Mouse (Mus musculus): ENCODE data around the gene Kcnip4.

Gene Kcnip4

DNA sequence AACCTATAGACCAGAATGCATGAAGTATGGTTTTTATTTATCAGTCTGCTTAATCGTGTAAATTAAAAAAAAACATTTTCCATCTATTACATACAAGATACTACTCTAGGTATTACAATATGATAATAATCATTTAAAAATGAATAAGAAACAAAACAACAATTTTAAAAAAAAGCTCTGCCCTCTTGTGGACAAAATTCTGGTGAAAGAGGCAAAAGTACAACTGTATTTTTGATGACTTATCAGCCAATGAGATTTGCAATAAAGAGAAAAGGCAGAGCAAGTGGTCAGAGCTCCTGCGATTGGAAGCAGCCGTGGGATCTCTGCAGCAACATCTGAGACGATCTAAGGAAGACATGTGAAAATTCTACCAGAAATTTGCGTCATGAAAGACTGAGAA is 172.6 kb downstream of the Kcnip4 start:
- CTCF ChIA-PET = no interaction called here

DNA sequence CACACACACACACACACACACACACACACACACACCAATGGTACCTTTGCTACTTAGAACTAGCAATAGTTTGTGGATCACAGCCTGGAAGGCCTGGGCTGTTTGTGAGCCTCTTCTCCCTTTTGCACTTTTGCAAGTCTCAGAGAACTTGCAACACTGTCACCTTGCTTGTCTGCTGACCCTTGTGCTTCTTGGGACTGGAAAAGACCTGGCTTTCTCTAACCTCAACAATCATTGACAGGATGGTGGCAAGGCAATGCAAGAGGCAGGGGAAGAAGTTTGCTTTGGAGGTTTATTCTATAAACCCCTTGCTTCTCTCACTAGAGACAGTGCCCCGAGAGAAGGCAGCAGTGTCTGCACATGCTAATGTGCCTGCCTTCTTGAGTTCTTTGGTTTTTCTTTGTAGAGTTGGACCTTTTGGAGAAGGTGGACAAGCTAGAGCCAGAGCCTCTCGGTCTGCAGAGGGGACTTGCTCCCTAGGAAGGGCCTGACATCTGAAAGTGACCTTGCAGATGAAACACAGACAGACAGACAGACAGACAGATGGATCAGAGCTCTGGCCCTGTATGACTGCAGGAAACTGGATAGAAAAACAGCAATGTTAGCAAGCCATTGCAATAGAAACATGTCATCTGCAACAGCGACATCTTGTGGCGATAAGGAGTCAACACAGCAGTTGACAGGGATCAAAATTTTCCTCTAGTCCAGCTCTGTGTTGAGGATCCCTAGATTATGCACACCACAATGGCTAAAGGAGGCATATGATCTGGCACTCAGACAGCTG is 174.4 kb downstream of the Kcnip4 start:
- CTCF ChIA-PET = no interaction called here

DNA sequence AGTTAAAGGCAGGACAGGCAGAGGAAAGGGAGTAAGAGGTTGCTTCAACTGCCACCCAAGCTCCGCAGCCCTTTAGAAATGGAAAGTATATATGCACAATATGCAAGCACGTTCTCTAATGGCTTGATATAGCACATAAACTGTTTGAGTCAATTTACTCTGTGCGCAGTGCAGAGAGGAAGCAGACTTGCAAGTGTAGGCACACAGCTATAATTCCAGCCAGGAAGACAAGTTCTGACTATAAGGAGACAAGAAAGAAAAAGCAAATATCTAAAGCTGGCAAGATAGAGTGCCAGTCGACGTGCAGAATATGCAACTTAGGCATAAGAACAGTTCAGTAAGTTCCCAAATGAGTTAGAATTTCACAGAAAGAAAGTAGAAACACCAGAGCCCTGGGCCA is 175.2 kb downstream of the Kcnip4 start:
- CTCF ChIA-PET = no interaction called here

DNA sequence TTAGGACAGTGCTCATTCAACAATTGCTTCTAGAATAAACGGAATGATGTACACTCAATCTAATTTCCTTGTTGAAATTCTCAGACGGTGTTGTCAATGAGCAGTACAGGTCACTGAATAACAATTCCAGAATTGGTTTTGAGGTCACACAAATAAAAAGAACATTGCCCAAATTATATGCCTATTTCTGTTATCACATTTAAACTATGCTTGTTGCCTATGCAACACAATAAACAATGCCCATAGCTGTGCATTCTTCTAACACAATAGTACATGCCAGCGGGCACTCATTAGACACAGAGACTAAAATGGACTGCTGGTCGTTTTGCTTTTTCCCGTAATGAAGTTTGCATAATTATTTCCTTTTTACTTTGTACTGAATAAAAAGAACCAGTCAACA is 176.2 kb downstream of the Kcnip4 start:
- CTCF ChIA-PET = no interaction called here

DNA sequence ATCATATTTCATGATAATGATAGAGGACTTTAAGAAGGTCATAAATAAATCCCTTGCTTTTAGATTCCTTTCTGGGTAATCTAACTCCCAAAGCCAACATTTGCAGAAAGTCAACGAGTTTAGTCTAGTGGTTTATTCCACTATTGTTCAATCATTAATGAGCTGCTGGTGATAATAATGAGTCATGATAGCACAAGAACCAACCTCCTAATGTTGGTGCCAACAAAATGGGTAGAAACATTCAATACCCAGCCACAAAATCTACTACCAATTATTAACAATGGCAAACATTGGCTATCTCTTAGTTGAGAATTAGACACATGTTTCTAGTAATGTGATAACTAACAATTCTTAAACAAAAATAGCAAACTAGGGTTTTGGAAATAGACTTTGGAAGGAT is 180.1 kb downstream of the Kcnip4 start:
- CTCF ChIA-PET = no interaction called here

DNA sequence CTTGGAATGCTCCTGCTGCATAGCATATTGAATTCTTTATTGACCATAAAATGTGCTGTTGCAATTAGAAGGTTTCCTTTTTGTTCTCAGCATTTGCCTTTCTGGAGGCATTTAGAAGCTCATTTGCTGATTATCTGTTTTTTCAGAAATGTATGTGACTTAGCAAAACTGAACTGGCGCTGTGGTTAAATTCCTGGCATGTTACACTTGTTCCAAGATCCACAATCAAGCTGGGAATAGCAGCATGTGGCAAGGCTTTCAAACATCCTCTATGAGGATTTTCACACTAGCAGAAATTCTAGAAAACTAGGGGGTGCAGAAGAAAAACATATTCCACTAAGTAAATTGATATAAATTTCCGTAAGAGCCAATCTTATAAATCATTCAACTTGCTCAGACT is 187.5 kb downstream of the Kcnip4 start:
- CTCF ChIA-PET = no interaction called here

DNA sequence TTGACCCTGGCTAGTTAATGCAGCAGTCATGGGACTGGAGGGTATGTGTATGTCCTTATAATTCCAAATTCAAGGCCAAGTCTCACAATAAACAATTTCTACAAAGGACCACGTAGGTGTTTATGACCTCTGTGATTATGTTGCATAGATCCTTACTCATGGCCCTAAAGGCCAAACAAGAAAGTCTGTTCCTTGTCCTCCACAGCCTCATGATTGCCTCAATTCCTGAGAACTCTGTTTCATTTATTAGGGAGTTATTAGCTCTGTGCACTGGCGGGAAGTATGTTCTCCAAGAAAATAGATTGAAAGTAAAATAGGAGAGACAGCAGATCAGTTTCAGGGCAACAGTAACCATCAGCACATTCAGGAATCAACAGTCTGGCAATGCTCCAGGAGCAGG is 191.6 kb downstream of the Kcnip4 start:
- CTCF ChIA-PET = no interaction called here

DNA sequence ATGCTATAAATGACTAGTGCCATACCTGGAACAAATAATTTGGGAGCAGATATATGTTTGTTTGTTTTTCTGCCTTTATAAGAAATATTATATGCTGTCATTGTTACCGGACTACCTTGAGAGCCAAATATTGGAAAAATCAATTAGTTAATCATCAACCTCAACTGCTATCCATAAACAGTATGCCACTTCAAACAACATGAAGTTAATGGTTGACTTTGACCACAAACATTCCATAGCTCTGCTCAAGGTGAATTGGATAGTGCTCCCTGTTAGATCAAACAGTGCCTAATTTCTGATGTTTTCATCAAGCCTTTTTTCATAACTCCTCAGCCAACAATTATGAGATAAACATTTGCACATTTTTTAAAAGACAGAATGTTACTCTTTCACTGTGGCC is 195.7 kb downstream of the Kcnip4 start:
- CTCF ChIA-PET = no interaction called here

DNA sequence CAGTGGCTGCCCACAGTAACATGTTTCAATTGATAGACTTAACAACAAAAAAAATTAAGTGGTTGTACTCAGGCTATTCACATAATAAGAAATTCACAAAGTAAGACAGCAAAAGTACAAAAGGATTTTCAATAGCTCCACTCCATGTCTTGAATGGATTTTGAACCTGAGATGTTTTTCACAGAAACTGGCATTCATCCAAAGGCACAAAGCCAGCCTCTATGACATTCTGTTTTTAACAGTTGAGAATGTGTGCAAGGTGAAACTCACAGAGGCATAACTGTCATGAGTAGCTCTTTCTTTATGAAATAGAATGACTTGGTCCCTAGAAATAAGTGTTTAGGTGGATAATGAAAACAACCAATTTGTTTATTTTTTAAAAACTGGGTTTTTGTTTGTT is 206.0 kb downstream of the Kcnip4 start:
- CTCF ChIA-PET = no interaction called here

DNA sequence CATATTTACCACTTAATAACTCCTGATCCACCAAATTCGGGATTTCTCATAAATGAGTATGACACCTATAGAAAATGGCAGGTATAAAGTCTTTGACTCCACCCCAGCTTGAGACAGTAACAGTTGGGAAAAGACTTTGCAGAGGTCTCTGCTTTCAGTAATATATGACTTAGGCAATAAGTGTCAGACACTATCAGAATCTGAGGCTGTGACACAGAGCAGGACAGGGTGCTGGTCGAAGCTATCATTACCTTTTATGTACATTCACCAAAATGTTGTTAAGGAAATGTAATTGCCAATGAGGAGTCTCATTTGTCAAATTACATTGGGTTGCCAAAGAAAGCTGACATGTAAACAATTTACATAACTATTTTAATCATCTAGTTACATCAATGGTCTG is 206.8 kb downstream of the Kcnip4 start:
- CTCF ChIA-PET = interaction anchor here (0.5 kb wide), 1 partner anchor 1462 kb away, joined by 4 read pairs; no protein-coding TSS in a partner anchor

DNA sequence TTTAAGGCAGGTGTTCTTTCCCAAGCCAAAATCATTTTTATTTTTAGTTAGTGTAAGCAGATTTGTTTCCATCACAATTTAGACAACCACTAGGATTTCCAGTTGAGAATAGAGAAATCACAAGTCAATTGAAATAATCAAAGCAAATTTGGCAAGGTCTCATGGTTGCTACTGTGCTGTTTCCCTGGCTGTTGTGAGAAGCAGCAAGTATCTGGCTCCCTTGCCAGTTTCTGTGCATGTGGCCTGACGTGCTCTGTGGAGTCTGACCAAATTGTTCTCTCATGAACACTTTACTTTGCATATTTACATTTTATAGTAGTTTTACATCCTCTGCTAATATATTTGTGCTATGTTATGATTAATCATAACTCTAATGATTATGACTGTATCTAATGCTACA is 217.9 kb downstream of the Kcnip4 start:
- CTCF ChIA-PET = no interaction called here

DNA sequence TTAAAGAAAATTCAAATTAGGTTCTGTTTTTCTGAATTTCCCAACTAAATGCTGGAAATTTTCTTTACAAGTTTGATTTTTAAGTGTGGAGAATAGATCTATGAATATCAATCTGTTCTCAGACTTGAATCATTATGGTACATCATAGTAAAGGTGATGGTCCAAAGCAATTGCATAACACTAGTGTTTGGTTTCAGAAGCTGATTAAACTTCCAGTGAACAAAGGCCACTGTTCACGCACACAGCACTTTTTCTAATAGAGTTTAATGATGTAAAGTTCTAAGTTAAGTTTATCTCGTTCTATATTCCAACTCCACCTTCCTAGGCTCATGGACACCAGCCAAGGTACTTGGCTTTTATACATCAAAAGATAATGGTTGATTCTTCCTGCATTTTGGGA is 219.4 kb downstream of the Kcnip4 start:
- CTCF ChIA-PET = no interaction called here

DNA sequence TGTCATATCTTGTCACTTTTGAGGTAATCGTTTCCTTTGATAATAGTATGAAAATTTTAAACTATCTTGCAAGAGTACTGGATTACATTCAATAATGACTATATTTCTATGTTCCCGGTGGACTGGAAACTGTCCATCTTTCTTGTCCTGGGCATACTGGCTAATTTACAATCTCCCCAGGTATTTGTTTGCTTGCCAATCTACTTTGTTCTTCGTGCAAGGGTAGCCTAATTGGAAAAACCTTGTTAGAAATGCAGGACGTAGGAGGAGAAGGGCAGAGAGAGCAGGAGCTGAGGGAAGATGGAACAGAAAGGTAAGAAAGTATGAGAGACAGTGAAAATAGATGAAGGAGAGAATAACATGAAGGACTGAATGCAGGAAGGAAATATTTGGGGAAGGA is 226.1 kb downstream of the Kcnip4 start:
- CTCF ChIA-PET = no interaction called here

DNA sequence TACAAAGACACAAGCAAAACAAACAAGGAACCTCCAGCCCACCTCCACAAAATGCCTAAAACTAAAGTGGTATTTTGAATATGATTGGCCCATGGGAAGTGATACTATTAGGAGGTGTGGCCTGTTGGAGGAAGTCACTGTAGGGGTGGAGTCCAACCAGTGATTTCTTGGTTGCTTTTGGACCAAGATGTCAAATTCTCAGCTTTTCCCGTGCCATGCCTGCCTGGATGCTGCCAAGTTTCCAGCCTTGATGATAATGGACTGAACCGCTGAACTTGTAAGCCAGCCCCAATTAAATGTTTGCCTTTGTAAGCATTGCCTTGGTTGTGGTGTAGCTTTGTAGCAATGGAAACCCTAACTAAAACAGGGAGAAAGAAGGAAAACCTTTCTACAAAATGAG is 232.3 kb downstream of the Kcnip4 start:
- CTCF ChIA-PET = no interaction called here

DNA sequence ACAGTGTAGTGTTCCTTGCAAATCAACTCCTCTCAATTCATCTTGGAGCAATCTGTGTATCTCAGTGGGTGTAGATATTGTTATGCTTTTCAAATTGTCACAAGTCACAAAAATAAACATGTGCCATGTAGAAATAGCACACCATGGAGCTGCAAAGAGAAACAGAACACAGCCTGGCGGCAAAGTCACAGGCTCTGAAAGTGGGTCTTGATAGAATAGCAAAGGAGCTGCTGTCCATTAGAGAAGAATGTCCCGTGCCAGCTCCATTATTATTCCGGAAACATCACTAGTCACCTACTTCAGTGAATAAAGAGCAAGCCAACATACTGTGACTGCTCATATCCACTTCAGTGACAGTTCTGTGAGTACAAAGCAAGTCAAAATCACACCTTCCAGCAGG is 232.9 kb downstream of the Kcnip4 start:
- CTCF ChIA-PET = no interaction called here

DNA sequence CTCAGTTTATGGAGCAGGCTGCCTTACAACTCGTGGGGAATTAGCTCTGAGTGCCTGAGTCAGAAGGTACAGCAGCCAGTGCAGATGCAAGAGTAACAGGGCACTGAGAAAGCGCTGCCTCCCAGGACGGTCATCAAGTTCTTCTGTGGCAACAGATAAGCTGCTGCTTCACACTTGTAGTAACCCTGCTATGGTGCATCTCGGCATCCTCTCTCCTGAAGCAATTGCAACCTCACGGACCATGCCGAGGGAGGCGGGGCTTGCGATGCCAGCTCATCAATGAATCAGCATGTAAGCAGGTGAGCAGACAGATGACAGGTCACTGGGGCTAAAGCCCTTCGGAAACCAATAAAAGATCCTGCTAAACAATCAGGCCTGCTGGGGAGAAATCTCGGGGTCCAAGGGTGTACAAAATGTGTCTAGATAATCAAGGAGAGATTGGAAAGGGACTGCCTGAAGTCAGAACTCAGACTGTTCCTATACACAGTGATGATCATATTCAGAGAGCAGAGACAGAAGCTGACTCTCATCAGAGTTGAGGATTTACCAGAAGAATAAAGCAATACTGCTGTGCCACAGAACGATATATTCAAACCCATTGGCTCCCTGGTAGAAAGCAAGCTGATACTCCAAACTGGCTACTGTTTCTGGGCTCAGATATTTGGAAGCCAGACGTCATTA is 239.1 kb downstream of the Kcnip4 start:
- CTCF ChIA-PET = no interaction called here

DNA sequence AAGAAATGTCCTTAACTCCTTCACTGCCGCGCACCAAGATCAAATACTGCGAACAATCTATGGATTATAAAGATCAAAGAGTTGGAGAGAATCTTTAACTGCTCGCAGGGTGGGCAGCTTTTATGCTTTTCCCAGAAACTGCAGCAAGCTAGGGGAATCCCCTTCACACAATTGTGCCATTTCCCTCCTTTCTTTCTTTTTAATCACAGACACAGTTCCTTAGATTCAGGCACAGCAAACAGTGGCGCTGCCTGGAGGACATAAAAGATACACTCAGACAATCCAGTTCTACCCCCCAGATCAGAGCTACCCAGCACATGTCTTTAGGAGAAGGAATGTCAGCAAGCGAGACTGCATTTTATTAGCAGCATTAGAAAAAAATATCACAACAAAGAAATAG is 239.9 kb downstream of the Kcnip4 start:
- CTCF ChIA-PET = no interaction called here

DNA sequence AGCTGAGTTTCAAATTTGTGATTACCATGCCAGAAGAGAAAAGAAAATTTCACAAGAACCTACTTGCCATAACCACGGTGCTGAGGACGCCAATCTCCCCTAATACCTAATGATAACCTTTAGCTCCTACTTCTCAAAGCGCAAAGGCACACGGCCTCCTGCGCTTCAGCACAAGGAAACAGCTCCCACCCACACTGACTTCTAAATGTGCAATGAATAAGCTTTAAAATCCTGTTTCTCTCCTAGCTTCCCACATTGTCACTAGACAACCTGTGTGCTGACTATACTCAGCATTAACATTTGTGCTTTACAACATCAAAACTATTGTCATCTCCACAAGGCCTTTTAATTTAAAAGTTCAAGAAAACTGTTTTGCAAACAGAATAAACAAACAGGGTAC is 241.3 kb downstream of the Kcnip4 start:
- CTCF ChIA-PET = no interaction called here

DNA sequence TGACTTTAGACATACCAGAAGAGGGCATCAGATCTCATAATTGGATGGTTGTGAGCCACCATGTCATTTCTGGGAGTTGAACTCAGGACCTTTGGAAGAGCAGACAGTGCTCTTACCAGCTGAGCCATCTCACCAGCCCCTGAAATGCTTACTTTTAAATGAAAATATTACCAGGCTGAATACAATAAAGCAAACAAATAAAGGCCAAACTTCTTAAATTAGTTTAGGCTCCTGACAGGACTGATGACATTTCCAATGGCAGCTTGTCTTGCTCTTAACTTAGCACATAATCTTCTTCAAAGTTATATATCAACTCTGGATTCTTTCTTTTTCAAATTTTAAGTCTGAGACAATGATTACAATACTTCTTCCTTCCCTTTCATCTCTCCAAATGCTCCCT is 252.8 kb downstream of the Kcnip4 start:
- CTCF ChIA-PET = no interaction called here

DNA sequence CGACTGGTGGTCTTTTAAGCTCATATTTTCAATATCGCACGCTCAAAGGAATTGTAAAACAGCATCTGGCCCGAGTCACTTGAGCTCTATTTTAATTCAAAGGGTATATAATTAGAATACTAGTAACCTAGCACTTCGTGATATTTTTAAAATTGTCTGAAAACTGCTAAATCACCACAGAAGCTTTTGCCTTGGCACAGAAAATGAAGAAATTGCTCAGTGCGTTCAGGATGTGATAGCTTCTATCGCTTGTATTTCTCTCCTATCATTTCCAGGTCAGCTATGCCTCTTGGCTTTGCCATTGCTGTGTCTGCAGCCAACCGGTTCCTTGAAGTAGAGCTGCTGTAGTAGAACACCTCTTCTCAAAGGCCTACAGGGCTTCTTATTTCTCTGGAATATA is 255.9 kb downstream of the Kcnip4 start:
- CTCF ChIA-PET = no interaction called here

DNA sequence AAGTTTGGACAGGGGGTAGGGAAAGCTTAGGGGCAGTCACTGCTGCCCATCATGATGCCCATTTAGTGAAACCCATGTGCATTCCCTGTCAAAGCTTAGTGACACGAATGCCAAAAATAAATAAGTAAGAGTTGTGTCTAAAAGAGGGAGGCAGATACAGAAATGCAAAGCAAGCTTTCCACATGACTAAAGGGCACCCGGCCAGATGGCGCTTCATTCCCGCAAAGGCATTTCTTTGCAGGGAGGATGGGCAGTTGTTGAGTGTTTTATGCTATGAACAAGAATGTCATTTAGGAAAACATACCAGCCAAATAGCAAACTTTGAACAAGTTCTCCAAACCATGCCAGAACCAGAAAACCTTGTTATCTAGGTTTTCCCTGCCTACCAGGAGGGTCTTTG is 265.4 kb downstream of the Kcnip4 start:
- CTCF ChIA-PET = no interaction called here

DNA sequence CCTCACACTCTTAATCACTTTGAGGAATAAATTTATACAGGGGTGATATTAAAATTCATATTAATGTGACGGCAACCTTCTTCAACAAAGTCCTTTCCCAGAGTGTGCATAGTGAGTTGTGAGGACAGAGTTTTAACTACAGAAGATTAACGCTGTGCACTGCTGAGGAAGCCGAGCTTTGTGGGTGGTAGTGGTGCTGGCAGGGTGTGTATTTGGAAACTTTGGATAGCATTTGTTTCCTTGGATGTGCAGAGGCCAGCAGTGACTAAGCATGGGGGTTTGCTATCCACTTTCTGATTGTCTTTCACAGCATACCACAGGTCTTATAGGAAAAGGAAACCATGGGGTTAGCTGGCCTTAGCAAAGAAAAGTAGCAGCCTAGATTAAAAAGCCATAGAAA is 267.9 kb downstream of the Kcnip4 start:
- CTCF ChIA-PET = no interaction called here

DNA sequence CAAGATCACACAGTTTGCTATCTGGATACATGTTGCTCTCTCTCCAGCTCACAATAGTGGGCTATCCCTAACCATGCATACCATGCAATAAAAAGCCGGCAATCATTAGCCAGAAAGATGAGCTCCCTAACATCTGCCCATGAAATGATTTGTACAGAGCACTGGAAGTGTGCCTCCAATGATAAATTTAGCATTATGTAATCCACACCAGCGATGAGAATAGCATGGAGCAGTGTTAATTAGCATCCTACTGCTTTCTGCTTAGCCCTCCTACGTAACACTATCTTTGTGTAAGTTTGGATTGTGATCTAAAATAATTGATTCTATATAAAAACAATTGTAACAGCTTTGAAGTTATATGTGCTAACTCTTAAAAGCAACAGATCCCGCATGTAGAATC is 268.7 kb downstream of the Kcnip4 start:
- CTCF ChIA-PET = no interaction called here

DNA sequence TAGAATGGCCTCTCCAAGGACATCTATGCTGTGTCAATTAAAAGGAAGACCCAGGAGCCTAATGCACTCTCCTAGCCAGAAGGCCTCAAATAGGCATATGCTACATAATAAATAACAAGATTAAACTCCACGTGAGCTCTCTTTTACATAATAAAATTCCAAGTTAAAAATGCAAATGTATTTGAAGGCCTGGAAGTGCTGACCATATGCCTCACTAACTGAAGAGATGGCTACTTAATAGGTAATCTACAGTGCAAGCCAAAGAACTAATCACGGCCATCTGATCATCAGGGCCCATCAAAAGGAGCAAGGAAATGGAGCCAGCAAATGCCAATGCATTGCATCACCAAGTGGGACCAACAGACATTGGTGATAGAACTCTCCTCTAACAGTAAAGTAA is 277.6 kb downstream of the Kcnip4 start:
- CTCF ChIA-PET = no interaction called here
